Mouse (Mus musculus) lung, embryonic 16.5 days (tissue): ENCODE measurements around the gene Clybl. TPM values are rescaled to one million over a fixed set of nuclear protein-coding genes. Genes with fewer than 3 reads are reported as not detected.

Experiments used
- ATAC-seq: fragments of 200-750 bp; cut with Nextera tagmentation; 2 replicates; pipeline ENCODE4 v1.8.0; 2017; ENCODE audit warnings: low read depth, mild to moderate bottlenecking, moderate library complexity
- H3K27ac ChIP-seq: fragments of 300-500 bp; sonication (generic); 2 replicates; pipeline ENCODE4 v1.5.1; 2014; ENCODE audit warnings: mild to moderate bottlenecking, control low read depth, low read length
- H3K27me3 ChIP-seq: fragments of 300-500 bp; sonication (generic); 2 replicates; pipeline ENCODE4 v1.6.1; 2014; ENCODE audit warnings: low read depth, low read length, mixed read lengths; ENCODE audit not compliant: control insufficient read depth, insufficient read depth
- H3K36me3 ChIP-seq: fragments of 300-500 bp; sonication (generic); 2 replicates; pipeline ENCODE4 v1.6.1; 2014; ENCODE audit warnings: low read length; ENCODE audit not compliant: control insufficient read depth, insufficient read depth
- H3K4me1 ChIP-seq: fragments of 300-500 bp; sonication (generic); replicated peaks from 2 replicates; pipeline ENCODE4 v1.6.1; 2014; ENCODE audit warnings: low read length, mixed read lengths; ENCODE audit not compliant: control insufficient read depth, insufficient read depth
- H3K4me2 ChIP-seq: fragments of 300-500 bp; sonication (generic); 2 replicates; pipeline ENCODE4 v1.6.1; 2014; ENCODE audit warnings: low read depth, low read length, control low read depth
- H3K4me3 ChIP-seq: fragments of 300-500 bp; sonication (generic); 2 replicates; pipeline ENCODE4 v1.5.1; 2014; ENCODE audit warnings: mild to moderate bottlenecking, low read length, control low read depth
- H3K9ac ChIP-seq: fragments of 300-500 bp; sonication (generic); 2 replicates; pipeline ENCODE4 v1.6.1; 2014; ENCODE audit warnings: low read length, control low read depth
- H3K9me3 ChIP-seq: fragments of 300-500 bp; sonication (generic); 2 replicates; pipeline ENCODE4 v1.6.1; 2016; ENCODE audit warnings: low read length; ENCODE audit not compliant: control insufficient read depth
- WGBS: fragments of 180-500 bp; shearing (Covaris S2); extraction: QIAGEN DNeasy Blood & Tissue Kit; methylation state at CpG from one replicate; pipeline ENCODE4 v1.1.7; 2014; 5-methylcytosine and 5-hydroxymethylcytosine counted together
- polyA plus RNA-seq: library from polyadenylated mRNA; unstranded; fragments of >200 nt; fragmentation: Nextera tagmentation; extraction: Ambion mirVana; gene quantifications from 2 replicates; pipeline ENCODE4 v1.2.1, GENCODE M21; 2015

Clybl gene
- polyA plus RNA-seq, 1 experiment from 2014 or later, result 22.3 TPM

- no peak overlapping the region for H3K9ac ChIP-seq
- H3K27me3 ChIP-seq, result peaks cover 34% of the 10 kb centered on the region
- no peak overlapping the region for H3K27ac ChIP-seq
- 7% methylated on average over 21 of the region's 21 CpGs for WGBS
- no peaks in the 10 kb centered on the region for H3K36me3 ChIP-seq
- no peaks in the 10 kb centered on the region for H3K4me1 ChIP-seq
- no peak overlapping the region for H3K4me3 ChIP-seq
- no peak overlapping the region for H3K4me2 ChIP-seq
- no peaks in the 10 kb centered on the region for H3K9me3 ChIP-seq
- no peak for ATAC-seq
These were observed 74.2 kb downstream of the Clybl start for GRCm38 (mm10) chr14:122255562-122256260.

GRCm38 (mm10) chr14:122256261-122256634 lies 74.7 kb downstream of the Clybl start:
- no peak overlapping the region for H3K4me3 ChIP-seq
- WGBS, result 24% methylated on average over 8 of the region's 8 CpGs
- H3K36me3 ChIP-seq, result no peaks in the 10 kb centered on the region
- H3K4me1 ChIP-seq, result no peaks in the 10 kb centered on the region
- H3K27me3 ChIP-seq, result peaks cover 34% of the 10 kb centered on the region
- H3K4me2 ChIP-seq, result no peak overlapping the region
- no peak overlapping the region for H3K27ac ChIP-seq
- H3K9me3 ChIP-seq, result no peaks in the 10 kb centered on the region
- no peak overlapping the region for H3K9ac ChIP-seq
- no peak for ATAC-seq

- Histone ChIP-seq H3K27ac (no peak overlapping the region), H3K4me1 (no peaks in the 10 kb centered on the region), H3K9me3 (no peaks in the 10 kb centered on the region), H3K27me3 (peaks cover 34% of the 10 kb centered on the region), H3K36me3 (no peaks in the 10 kb centered on the region), H3K4me3 (no peak overlapping the region), H3K4me2 (no peak overlapping the region), H3K9ac (no peak overlapping the region)
- ATAC-seq, result no peak
- 50% methylated on average over 5 of the region's 5 CpGs for WGBS
These were observed 76.8 kb downstream of the Clybl start for GRCm38 (mm10) chr14:122258297-122258696.

GRCm38 (mm10) chr14:122261250-122261649 lies 79.7 kb downstream of the Clybl start:
- Histone ChIP-seq H3K9ac (no peak overlapping the region), H3K27me3 (peaks cover 20% of the 10 kb centered on the region), H3K4me1 (no peaks in the 10 kb centered on the region), H3K4me2 (no peak overlapping the region), H3K9me3 (no peaks in the 10 kb centered on the region), H3K36me3 (no peaks in the 10 kb centered on the region), H3K27ac (no peak overlapping the region), H3K4me3 (no peak overlapping the region)
- 75% methylated on average over 1 of the region's 1 CpGs for WGBS
- no peak for ATAC-seq

GRCm38 (mm10) chr14:122262851-122263659 lies 81.6 kb downstream of the Clybl start:
- H3K9me3 ChIP-seq, result no peaks in the 10 kb centered on the region
- H3K9ac ChIP-seq, result no peak overlapping the region
- WGBS, result 58% methylated on average over 16 of the region's 16 CpGs

GRCm38 (mm10) chr14:122265214-122265613 lies 83.7 kb downstream of the Clybl start:
- H3K9ac ChIP-seq, result no peak overlapping the region
- ATAC-seq, result no peak
- H3K27me3 ChIP-seq, result no peaks in the 10 kb centered on the region
- H3K36me3 ChIP-seq, result no peaks in the 10 kb centered on the region
- no peaks in the 10 kb centered on the region for H3K4me1 ChIP-seq
- H3K4me3 ChIP-seq, result no peak overlapping the region
- no peaks in the 10 kb centered on the region for H3K9me3 ChIP-seq
- H3K4me2 ChIP-seq, result no peak overlapping the region
- WGBS, result 32% methylated on average over 7 of the region's 7 CpGs
- no peak overlapping the region for H3K27ac ChIP-seq

More at GRCm38 (mm10) chr14:122262851-122263659, 81.6 kb downstream of the Clybl start:
- Histone ChIP-seq H3K36me3 (no peaks in the 10 kb centered on the region), H3K4me2 (no peak overlapping the region), H3K27ac (no peak overlapping the region), H3K27me3 (peaks cover 8% of the 10 kb centered on the region; the same call in 1 of the 2 replicates), H3K4me3 (no peak overlapping the region), H3K4me1 (no peaks in the 10 kb centered on the region)
- no peak for ATAC-seq

GRCm38 (mm10) chr14:122267590-122267989 lies 86.1 kb downstream of the Clybl start:
- no peak overlapping the region for H3K9ac ChIP-seq
- no peak for ATAC-seq
- WGBS, result 24% methylated on average over 4 of the region's 4 CpGs

GRCm38 (mm10) chr14:122271104-122271746 lies 89.7 kb downstream of the Clybl start:
- WGBS, result 40% methylated on average over 14 of the region's 14 CpGs

More at GRCm38 (mm10) chr14:122267590-122267989, 86.1 kb downstream of the Clybl start:
- Histone ChIP-seq H3K4me1 (no peaks in the 10 kb centered on the region), H3K27ac (no peak overlapping the region), H3K4me2 (no peak overlapping the region), H3K27me3 (no peaks in the 10 kb centered on the region; the same call in 1 of the 2 replicates), H3K36me3 (no peaks in the 10 kb centered on the region), H3K9me3 (no peaks in the 10 kb centered on the region), H3K4me3 (no peak overlapping the region)

GRCm38 (mm10) chr14:122277142-122277541 lies 95.6 kb downstream of the Clybl start:
- no peak overlapping the region for H3K9ac ChIP-seq
- no peak overlapping the region for H3K4me2 ChIP-seq
- H3K9me3 ChIP-seq, result no peaks in the 10 kb centered on the region
- no peak for ATAC-seq
- no peak overlapping the region for H3K4me3 ChIP-seq
- peaks cover 38% of the 10 kb centered on the region for H3K27me3 ChIP-seq
- no peaks in the 10 kb centered on the region for H3K4me1 ChIP-seq
- WGBS, result 87% methylated on average over 8 of the region's 8 CpGs
- no peaks in the 10 kb centered on the region for H3K36me3 ChIP-seq
- H3K27ac ChIP-seq, result no peak overlapping the region

More at GRCm38 (mm10) chr14:122271104-122271746, 89.7 kb downstream of the Clybl start:
- Histone ChIP-seq H3K9me3 (no peaks in the 10 kb centered on the region), H3K27ac (no peak overlapping the region), H3K27me3 (peaks cover 5% of the 10 kb centered on the region), H3K4me2 (no peak overlapping the region), H3K36me3 (no peaks in the 10 kb centered on the region), H3K4me3 (no peak overlapping the region), H3K4me1 (no peaks in the 10 kb centered on the region), H3K9ac (no peak overlapping the region)
- ATAC-seq, result no peak
